Mouse (Mus musculus) liver, embryonic 11.5 days (tissue): ENCODE data around the gene Lgr4. TPM values are rescaled to one million over a fixed set of nuclear protein-coding genes. Genes with fewer than 3 reads are reported as not detected.
A peak's percentile ranks its signal among the peaks of the same experiment; 100 is the strongest.

Experiments
- ATAC-seq: fragments of 200-750 bp; cut with Nextera tagmentation; replicated peaks from 2 replicates; pipeline ENCODE4 v1.8.0; 2017; ENCODE audit warnings: moderate number of reproducible peaks, mild to moderate bottlenecking, moderate TSS enrichment, moderate library complexity; ENCODE audit not compliant: low FRiP score
- DNase-seq: peaks from one replicate; pipeline ENCODE4 v3.0.0-alpha.2; 2017; ENCODE audit warnings: low spot score
- H3K27ac ChIP-seq: fragments of 300-500 bp; sonication (generic); 2 replicates; pipeline ENCODE4 v1.5.1; 2014; ENCODE audit warnings: mild to moderate bottlenecking, low read depth, low read length, control low read depth
- H3K27me3 ChIP-seq: fragments of 300-500 bp; sonication (generic); replicated peaks from 2 replicates; pipeline ENCODE4 v1.6.1; 2014; ENCODE audit warnings: low read length, mixed read lengths; ENCODE audit not compliant: control insufficient read depth, insufficient read depth
- H3K36me3 ChIP-seq: fragments of 300-500 bp; sonication (generic); 2 replicates; pipeline ENCODE4 v1.6.1; 2014; ENCODE audit warnings: mild to moderate bottlenecking, low read length, moderate library complexity, mixed read lengths; ENCODE audit not compliant: control insufficient read depth, insufficient read depth
- H3K4me1 ChIP-seq: fragments of 300-500 bp; sonication (generic); replicated peaks from 2 replicates; pipeline ENCODE4 v1.6.1; 2014; ENCODE audit warnings: low read length, mixed read lengths; ENCODE audit not compliant: control insufficient read depth, insufficient read depth
- H3K4me2 ChIP-seq: fragments of 300-500 bp; sonication (generic); 2 replicates; pipeline ENCODE4 v1.6.1; 2014; ENCODE audit warnings: mild to moderate bottlenecking, control low read depth, moderate library complexity
- H3K4me3 ChIP-seq: fragments of 300-500 bp; sonication (generic); 2 replicates; pipeline ENCODE4 v1.5.1; 2014; ENCODE audit warnings: low read depth, low read length, control low read depth
- H3K9ac ChIP-seq: fragments of 300-500 bp; sonication (generic); 2 replicates; pipeline ENCODE4 v1.6.1; 2014; ENCODE audit warnings: low read depth, low read length, control low read depth
- H3K9me3 ChIP-seq: fragments of 300-500 bp; sonication (generic); 2 replicates; pipeline ENCODE4 v1.6.1; 2016; ENCODE audit warnings: low read length, inconsistent platforms, mixed read lengths; ENCODE audit not compliant: control insufficient read depth
- WGBS: fragments of 180-500 bp; shearing (Covaris S2); extraction: QIAGEN DNeasy Blood & Tissue Kit; methylation state at CpG from one replicate; pipeline ENCODE4 v1.1.7; 2014; 5-methylcytosine and 5-hydroxymethylcytosine counted together
- polyA plus RNA-seq: library from polyadenylated mRNA; unstranded; fragments of >200 nt; fragmentation: Nextera tagmentation; extraction: Ambion mirVana; gene quantifications from 2 replicates; pipeline ENCODE4 v1.2.1, GENCODE M21; 2014

The Lgr4 gene
- polyA plus RNA-seq, 1 experiment from 2014 or later, result 10.0 TPM

DNA sequence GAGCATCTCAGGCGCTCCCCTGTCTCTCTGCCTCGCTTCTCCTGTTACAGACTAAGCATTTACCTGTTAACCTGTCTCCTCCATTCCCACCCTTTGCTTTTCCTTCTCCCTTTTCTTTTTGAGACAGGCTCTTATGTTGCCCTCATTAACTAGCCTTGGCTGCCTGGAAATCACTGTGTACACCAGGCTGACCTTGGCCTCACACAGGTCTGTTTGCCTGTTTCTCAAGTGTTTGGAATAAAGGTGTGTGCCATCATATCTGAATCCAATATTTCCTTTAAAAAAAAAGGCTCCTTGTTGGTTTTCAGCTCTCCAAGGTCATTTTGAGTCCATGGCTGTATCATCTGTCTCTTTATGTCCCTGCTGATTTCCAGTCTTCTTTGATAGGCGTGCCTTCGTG is 9.5 kb downstream of the Lgr4 start:
- ATAC-seq, result no peak
- Histone ChIP-seq H3K9me3 (no peaks in the 10 kb centered on the region), H3K4me2 (no peak overlapping the region), H3K4me1 (peaks cover 14% of the 10 kb centered on the region), H3K27ac (no peak overlapping the region), H3K27me3 (no peaks in the 10 kb centered on the region), H3K9ac (no peak overlapping the region), H3K4me3 (no peak overlapping the region), H3K36me3 (no peaks in the 10 kb centered on the region)
- no peak for DNase-seq
- WGBS, result 85% methylated on average over 4 of the region's 4 CpGs

DNA sequence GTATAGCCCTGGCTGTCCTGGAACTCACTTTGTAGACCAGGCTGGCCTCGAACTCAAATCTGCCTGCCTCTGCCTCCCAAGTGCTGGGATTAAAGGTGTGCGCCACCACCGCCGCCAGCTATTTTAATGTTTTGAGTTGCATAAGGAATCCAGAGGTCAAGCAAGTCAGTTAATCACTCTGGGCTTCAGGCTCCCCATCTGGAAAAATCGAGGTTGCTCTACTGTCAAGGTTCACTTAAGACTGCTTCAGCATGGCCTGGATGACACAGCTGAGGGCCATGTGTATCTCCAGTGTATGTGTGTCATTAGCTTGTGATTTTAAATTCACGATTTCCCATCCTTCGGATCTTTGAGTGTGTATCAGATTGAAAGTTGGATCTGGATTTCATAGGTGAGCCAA is 10.0 kb downstream of the Lgr4 start:
- Histone ChIP-seq H3K4me3 (no peak overlapping the region), H3K27ac (no peak overlapping the region), H3K9me3 (no peaks in the 10 kb centered on the region), H3K4me1 (peaks cover 14% of the 10 kb centered on the region), H3K36me3 (no peaks in the 10 kb centered on the region), H3K27me3 (no peaks in the 10 kb centered on the region), H3K9ac (no peak overlapping the region), H3K4me2 (no peak overlapping the region)
- ATAC-seq (no peak), DNase-seq (no peak)
- WGBS, result 88% methylated on average over 7 of the region's 7 CpGs

DNA sequence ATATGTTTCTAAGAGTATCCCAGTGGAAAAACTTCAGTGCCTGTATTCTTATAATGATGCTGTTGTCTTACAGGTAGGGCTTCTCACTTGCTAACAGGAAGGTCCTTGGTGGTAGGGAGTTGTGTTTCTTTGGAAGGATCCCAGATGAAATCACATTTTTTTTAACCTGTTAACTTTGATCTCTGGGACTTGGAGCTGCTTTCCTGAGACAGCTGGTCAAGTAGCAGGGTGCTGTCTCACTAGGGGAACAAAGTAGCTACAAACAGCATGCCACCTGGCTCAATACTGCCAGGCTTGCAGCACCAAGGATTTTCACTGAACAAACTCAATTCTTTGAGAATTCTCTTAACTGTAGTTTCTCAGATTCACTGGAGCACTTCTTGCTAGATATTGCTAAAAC is 10.4 kb downstream of the Lgr4 start:
- Histone ChIP-seq H3K36me3 (no peaks in the 10 kb centered on the region), H3K9ac (no peak overlapping the region), H3K4me2 (no peak overlapping the region), H3K27me3 (no peaks in the 10 kb centered on the region), H3K9me3 (no peaks in the 10 kb centered on the region), H3K4me3 (no peak overlapping the region), H3K4me1 (peaks cover 14% of the 10 kb centered on the region), H3K27ac (no peak overlapping the region)
- no peak for ATAC-seq
- DNase-seq, result no peak

DNA sequence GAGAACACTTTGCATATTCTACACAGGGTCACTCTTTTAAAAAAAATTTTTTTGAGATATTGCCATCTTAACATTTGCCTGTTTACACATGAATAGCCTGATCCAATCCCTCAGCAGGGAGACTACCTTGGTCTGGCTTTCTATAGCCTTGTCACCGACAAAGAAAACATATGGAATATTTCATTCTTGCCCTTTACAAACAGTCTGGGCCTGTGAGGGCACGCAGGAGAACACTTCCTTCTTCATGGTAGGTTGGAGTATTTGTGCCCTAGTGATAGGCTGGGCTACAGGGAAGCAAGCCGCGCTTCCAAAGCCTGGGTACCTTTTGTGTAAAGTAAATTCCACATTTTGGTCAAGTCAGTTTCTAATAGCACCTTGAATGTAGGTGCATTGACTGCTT is 11.3 kb downstream of the Lgr4 start:
- H3K27me3 ChIP-seq, result no peaks in the 10 kb centered on the region
- H3K4me1 ChIP-seq, result peaks cover 14% of the 10 kb centered on the region
- no peak overlapping the region for H3K4me3 ChIP-seq
- DNase-seq (no peak), ATAC-seq (no peak)
- no peaks in the 10 kb centered on the region for H3K9me3 ChIP-seq
- 70% methylated on average over 4 of the region's 4 CpGs for WGBS
- no peak overlapping the region for H3K27ac ChIP-seq
- no peak overlapping the region for H3K4me2 ChIP-seq
- H3K9ac ChIP-seq, result no peak overlapping the region
- H3K36me3 ChIP-seq, result no peaks in the 10 kb centered on the region

DNA sequence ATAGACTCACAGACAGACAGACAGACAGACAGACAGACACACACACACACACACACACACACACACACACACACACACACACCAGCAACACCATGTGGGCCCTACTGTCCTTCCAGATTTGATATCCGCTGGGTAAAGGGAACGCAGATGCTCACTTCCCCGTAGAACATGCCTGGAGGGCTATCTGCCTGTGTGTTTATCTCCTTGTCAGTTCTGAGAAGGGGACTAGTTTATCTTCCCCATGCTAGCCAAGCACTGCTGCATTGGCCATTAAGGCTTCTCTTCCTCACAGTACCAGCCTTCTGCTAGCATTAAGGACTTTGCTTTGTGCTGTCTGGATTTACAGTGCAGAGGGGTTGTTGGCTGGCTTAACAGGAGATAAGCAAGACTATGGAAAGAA is 11.8 kb downstream of the Lgr4 start:
- no peaks in the 10 kb centered on the region for H3K36me3 ChIP-seq
- no peaks in the 10 kb centered on the region for H3K27me3 ChIP-seq
- H3K4me3 ChIP-seq, result no peak overlapping the region
- ATAC-seq (peak; percentile 61), DNase-seq (no peak)
- no peak overlapping the region for H3K9ac ChIP-seq
- H3K27ac ChIP-seq, result no peak overlapping the region
- WGBS, result 29% methylated on average over 3 of the region's 3 CpGs
- H3K4me1 ChIP-seq, result peaks cover 14% of the 10 kb centered on the region
- H3K4me2 ChIP-seq, result no peak overlapping the region
- H3K9me3 ChIP-seq, result no peaks in the 10 kb centered on the region

- H3K9ac ChIP-seq, result no peak overlapping the region
- 90% methylated on average over 5 of the region's 5 CpGs for WGBS
- H3K4me2 ChIP-seq, result no peak overlapping the region
- no peaks in the 10 kb centered on the region for H3K27me3 ChIP-seq
- ATAC-seq (no peak), DNase-seq (no peak)
- H3K4me3 ChIP-seq, result no peak overlapping the region
- no peak overlapping the region for H3K27ac ChIP-seq
- no peaks in the 10 kb centered on the region for H3K9me3 ChIP-seq
- peaks cover 16% of the 10 kb centered on the region for H3K4me1 ChIP-seq
- H3K36me3 ChIP-seq, result no peaks in the 10 kb centered on the region
Observed at GRCm38 (mm10) chr2:109930366-109930765, 12.9 kb downstream of the Lgr4 start.

- Histone ChIP-seq H3K36me3 (no peaks in the 10 kb centered on the region), H3K9me3 (no peaks in the 10 kb centered on the region), H3K9ac (no peak overlapping the region), H3K4me1 (peaks cover 16% of the 10 kb centered on the region), H3K27me3 (no peaks in the 10 kb centered on the region), H3K4me3 (no peak overlapping the region), H3K27ac (no peak overlapping the region), H3K4me2 (no peak overlapping the region)
- 91% methylated on average over 4 of the region's 4 CpGs for WGBS
- no peak for DNase-seq
- no peak for ATAC-seq
Observed at GRCm38 (mm10) chr2:109930771-109931170, 13.3 kb downstream of the Lgr4 start.

DNA sequence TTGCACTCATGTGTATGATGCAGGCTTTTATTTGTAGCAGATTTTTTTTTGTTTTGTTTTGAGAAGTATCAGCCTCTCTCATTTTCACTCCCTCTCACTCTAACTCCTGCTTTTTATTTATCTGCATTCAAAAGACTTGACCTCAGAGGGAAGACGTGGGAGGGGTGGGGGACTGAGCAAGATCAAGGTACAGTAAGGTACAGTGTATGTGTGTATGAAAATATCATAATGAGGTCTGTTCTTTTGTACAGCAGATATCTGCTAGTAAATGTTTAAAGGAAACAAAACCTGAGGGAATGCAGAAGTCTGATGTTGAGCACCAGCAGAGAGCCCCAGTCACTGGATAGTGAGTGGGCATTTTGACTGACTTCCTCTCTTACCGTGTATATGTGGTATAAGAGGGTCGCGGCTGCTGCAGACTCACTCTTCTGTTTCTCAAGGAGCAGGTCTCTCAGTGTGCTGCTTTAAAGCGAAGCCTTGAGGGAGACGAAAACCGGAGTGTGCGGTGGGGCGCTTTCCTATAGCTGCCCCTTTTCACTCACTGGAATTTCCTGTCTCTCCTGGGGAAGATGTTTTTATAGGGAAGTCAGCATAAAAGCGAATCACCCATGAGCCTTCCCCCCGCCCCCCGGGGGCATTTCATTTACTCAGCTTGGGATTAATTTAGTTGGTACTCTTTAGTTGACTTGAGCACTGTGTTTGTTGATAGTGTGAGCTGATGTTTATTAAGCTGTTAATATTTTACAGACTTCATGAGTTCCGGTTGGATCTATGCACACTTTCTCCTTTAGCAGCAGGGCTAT is 14.7 kb downstream of the Lgr4 start:
- peaks cover 24% of the 10 kb centered on the region for H3K4me1 ChIP-seq
- H3K27me3 ChIP-seq, result no peaks in the 10 kb centered on the region
- WGBS, result 48% methylated on average over 13 of the region's 13 CpGs
- no peak for DNase-seq
- peak overlapping the region; percentile 53 for H3K27ac ChIP-seq
- no peaks in the 10 kb centered on the region for H3K9me3 ChIP-seq
- peak; percentile 13; the same call in 1 of the 2 replicates for ATAC-seq
- no peak overlapping the region for H3K4me3 ChIP-seq
- H3K36me3 ChIP-seq, result no peaks in the 10 kb centered on the region
- no peak overlapping the region for H3K9ac ChIP-seq
- H3K4me2 ChIP-seq, result peak overlapping the region; percentile 51

GRCm38 (mm10) chr2:109933151-109933550 is 15.7 kb downstream of the Lgr4 start:
- peaks cover 24% of the 10 kb centered on the region for H3K4me1 ChIP-seq
- no peak overlapping the region for H3K4me3 ChIP-seq
- no peak overlapping the region for H3K9ac ChIP-seq
- H3K36me3 ChIP-seq, result no peaks in the 10 kb centered on the region
- WGBS, result 80% methylated on average over 3 of the region's 3 CpGs
- no peak overlapping the region for H3K27ac ChIP-seq
- no peaks in the 10 kb centered on the region for H3K9me3 ChIP-seq
- H3K4me2 ChIP-seq, result no peak overlapping the region
- H3K27me3 ChIP-seq, result no peaks in the 10 kb centered on the region
- no peak for DNase-seq
- ATAC-seq, result no peak
